Mouse (Mus musculus): ENCODE results near the gene Gramd1a. TPM values are rescaled to one million over a fixed set of nuclear protein-coding genes. Genes with fewer than 3 reads are reported as not detected.

Gene Gramd1a
- total RNA-seq (2014; fragmentation: Nextera tagmentation) (59.3 and 77.5 TPM in 2 replicates), total RNA-seq (2017) (21.2 and 36.5 TPM in 2 replicates)

GRCm38 (mm10) chr7:31155296-31156033 lies at the start of gene Gramd1a:
Gene Gramd1a, minus strand, starts transcription at chr7:31155896.
- no peak for ATAC-seq (replicated peaks; ENCODE audit: poor library complexity, severe bottlenecking)

- ATAC-seq (replicated peaks; ENCODE audit: poor library complexity, severe bottlenecking), result no peak
Observed at GRCm38 (mm10) chr7:31195591-31196307, 40.1 kb upstream of the Gramd1a start.

GRCm38 (mm10) chr7:31184711-31185110 lies 29.0 kb upstream of the Gramd1a start:
- ATAC-seq (replicated peaks; ENCODE audit: poor library complexity, severe bottlenecking), result no peak

GRCm38 (mm10) chr7:31182863-31183262 lies 27.2 kb upstream of the Gramd1a start:
- 0 out of 2 replicates have a peak, but pooled peaks have one; percentile 44 for ATAC-seq (replicated peaks; ENCODE audit: poor library complexity, severe bottlenecking)

- peak; percentile 82 for ATAC-seq (replicated peaks; ENCODE audit: poor library complexity, severe bottlenecking)
Observed at GRCm38 (mm10) chr7:31176886-31177763, 21.4 kb upstream of the Gramd1a start.

GRCm38 (mm10) chr7:31175096-31175495 lies 19.4 kb upstream of the Gramd1a start:
- peak; percentile 33 for ATAC-seq (replicated peaks; ENCODE audit: poor library complexity, severe bottlenecking)

GRCm38 (mm10) chr7:31174466-31174865 lies 18.8 kb upstream of the Gramd1a start:
- peak; percentile 73 for ATAC-seq (replicated peaks; ENCODE audit: poor library complexity, severe bottlenecking)

GRCm38 (mm10) chr7:31172238-31172637 lies 16.5 kb upstream of the Gramd1a start:
- ATAC-seq (replicated peaks; ENCODE audit: poor library complexity, severe bottlenecking), result peak; percentile 59

- no peak for ATAC-seq (replicated peaks; ENCODE audit: poor library complexity, severe bottlenecking)
Observed at GRCm38 (mm10) chr7:31170520-31170919, 14.8 kb upstream of the Gramd1a start.

- ATAC-seq (replicated peaks; ENCODE audit: poor library complexity, severe bottlenecking), result peak; percentile 90
Observed at GRCm38 (mm10) chr7:31168412-31168811, 12.7 kb upstream of the Gramd1a start.

- no peak for ATAC-seq (replicated peaks; ENCODE audit: poor library complexity, severe bottlenecking)
Observed at GRCm38 (mm10) chr7:31164748-31165147, 9.1 kb upstream of the Gramd1a start.

- ATAC-seq (replicated peaks; ENCODE audit: poor library complexity, severe bottlenecking), result no peak
Observed at GRCm38 (mm10) chr7:31163666-31164577, 8.2 kb upstream of the Gramd1a start.

GRCm38 (mm10) chr7:31162324-31162723 lies 6.6 kb upstream of the Gramd1a start:
- ATAC-seq (replicated peaks; ENCODE audit: poor library complexity, severe bottlenecking), result no peak

- ATAC-seq (replicated peaks; ENCODE audit: poor library complexity, severe bottlenecking), result no peak
Observed at GRCm38 (mm10) chr7:31161831-31162230, 6.1 kb upstream of the Gramd1a start.

- ATAC-seq (replicated peaks; ENCODE audit: poor library complexity, severe bottlenecking), result no peak
Observed at GRCm38 (mm10) chr7:31161246-31161645, 5.5 kb upstream of the Gramd1a start.

GRCm38 (mm10) chr7:31160763-31161162 lies 5.1 kb upstream of the Gramd1a start:
- peak; percentile 54 for ATAC-seq (replicated peaks; ENCODE audit: poor library complexity, severe bottlenecking)

GRCm38 (mm10) chr7:31156034-31156928 lies 585 bp upstream of the Gramd1a start:
- peak; percentile 59 for ATAC-seq (replicated peaks; ENCODE audit: poor library complexity, severe bottlenecking)

- no peak for ATAC-seq (replicated peaks; ENCODE audit: poor library complexity, severe bottlenecking)
Observed at GRCm38 (mm10) chr7:31153536-31154320, 2.0 kb downstream of the Gramd1a start.
